Mouse (Mus musculus) small intestine, adult 2 months (tissue): ENCODE measurements at regions not wholly inside any gene's neighbourhood (a gene's known extent, or its start where the extent isn't known, plus 50 kb on each side); places are given as distances from the start of the nearest gene placed in this dataset.

Source experiments
- CTCF ChIP-seq: fragments of 200-500 bp; IDR thresholded peaks from 2 replicates; pipeline ENCODE4 v1.5.1; 2012; ENCODE audit warnings: low read depth, mild to moderate bottlenecking, control low read depth, inconsistent platforms, low read length, moderate library complexity, mixed read lengths; ENCODE audit not compliant: insufficient replicate concordance, insufficient read length; ENCODE audit errors: extremely low read depth
- POLR2A ChIP-seq: fragments of 200-500 bp; IDR thresholded peaks from 2 replicates; pipeline ENCODE4 v1.6.1; 2012; ENCODE audit warnings: low read depth, mild to moderate bottlenecking, control low read depth, inconsistent platforms, low read length, moderate library complexity

DNA sequence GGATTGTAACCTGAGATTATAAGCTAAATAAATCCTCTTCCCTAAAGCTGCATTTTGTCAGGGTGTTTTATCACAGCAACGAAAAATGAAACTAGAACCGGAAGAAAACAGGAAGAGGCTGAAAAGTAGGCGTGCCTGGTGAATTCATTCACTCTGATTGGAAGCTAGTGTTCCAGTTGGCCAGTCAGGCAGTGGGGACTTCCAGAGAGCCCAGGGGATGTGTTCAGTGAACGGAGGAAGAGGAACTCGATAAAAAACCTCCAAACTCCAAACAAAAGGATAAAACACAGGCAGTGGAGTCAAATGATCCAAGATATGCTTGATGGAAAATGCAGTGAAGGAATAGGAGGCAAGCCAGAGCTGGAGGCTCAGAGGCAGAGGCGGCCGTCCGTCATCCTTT, 305.5 kb upstream of the Kazn start:
- no peak for TF ChIP-seq POLR2A
- no peak for TF ChIP-seq CTCF
